Mouse (Mus musculus): ENCODE results near the gene Timm8a1. TPM values are rescaled to one million over a fixed set of nuclear protein-coding genes. Genes with fewer than 3 reads are reported as not detected.

Gene Timm8a1
- polyA plus RNA-seq, 1 experiment: 54.9 TPM

- H3K27ac ChIP-seq (ENCODE audit: insufficient read depth, low read length): no peak overlapping the region
- no peaks in the 10 kb centered on the region for H3K36me3 ChIP-seq (ENCODE audit: control insufficient read depth, insufficient read depth, low read length, poor library complexity, severe bottlenecking)
- no peak overlapping the region for H3K4me3 ChIP-seq (ENCODE audit: low read depth, low read length)
- no peaks in the 10 kb centered on the region for H3K9me3 ChIP-seq (replicated peaks; ENCODE audit: control insufficient read depth, insufficient read depth, low read length, poor library complexity, severe bottlenecking)
- H3K4me1 ChIP-seq (ENCODE audit: control insufficient read depth, insufficient read depth, low read length): no peaks in the 10 kb centered on the region
- TF ChIP-seq CTCF (IDR thresholded peaks at IDR 0.05; ENCODE audit: low read depth, low read length): peak; percentile 31
- no peak for TF ChIP-seq EP300 (IDR thresholded peaks at IDR 0.05; ENCODE audit: insufficient read depth, low read depth, low read length)
- H3K27me3 ChIP-seq (ENCODE audit: control insufficient read depth, insufficient read depth, low read length, poor library complexity, severe bottlenecking): no peaks in the 10 kb centered on the region; the same call in 1 of the 2 replicates
- no peak overlapping the region for H3K9ac ChIP-seq (ENCODE audit: low read depth, poor library complexity, severe bottlenecking)
Observed at GRCm38 (mm10) chrX:134509473-134509872, 32.2 kb downstream of the Timm8a1 start.

- H3K9ac ChIP-seq (ENCODE audit: low read depth, poor library complexity, severe bottlenecking): no peak overlapping the region
- no peaks in the 10 kb centered on the region; the same call in 1 of the 2 replicates for H3K27me3 ChIP-seq (ENCODE audit: control insufficient read depth, insufficient read depth, low read length, poor library complexity, severe bottlenecking)
- TF ChIP-seq CTCF (IDR thresholded peaks at IDR 0.05; ENCODE audit: low read depth, low read length) (no peak), POLR2A (IDR thresholded peaks at IDR 0.05; ENCODE audit: insufficient read depth, low read length) (no peak), EP300 (IDR thresholded peaks at IDR 0.05; ENCODE audit: insufficient read depth, low read depth, low read length) (no peak)
- no peaks in the 10 kb centered on the region for H3K36me3 ChIP-seq (ENCODE audit: control insufficient read depth, insufficient read depth, low read length, poor library complexity, severe bottlenecking)
- H3K27ac ChIP-seq (ENCODE audit: insufficient read depth, low read length): no peak overlapping the region
- H3K4me1 ChIP-seq (ENCODE audit: control insufficient read depth, insufficient read depth, low read length): no peaks in the 10 kb centered on the region
- no peak overlapping the region for H3K4me3 ChIP-seq (ENCODE audit: low read depth, low read length)
- no peaks in the 10 kb centered on the region for H3K9me3 ChIP-seq (replicated peaks; ENCODE audit: control insufficient read depth, insufficient read depth, low read length, poor library complexity, severe bottlenecking)
Observed at GRCm38 (mm10) chrX:134507977-134508376, 33.7 kb downstream of the Timm8a1 start.

GRCm38 (mm10) chrX:134500651-134501050 is 41.0 kb downstream of the Timm8a1 start:
- TF ChIP-seq CTCF (IDR thresholded peaks at IDR 0.05; ENCODE audit: low read depth, low read length) (no peak), EP300 (IDR thresholded peaks at IDR 0.05; ENCODE audit: insufficient read depth, low read depth, low read length) (no peak), POLR2A (IDR thresholded peaks at IDR 0.05; ENCODE audit: insufficient read depth, low read length) (no peak)
- Histone ChIP-seq H3K27me3 (ENCODE audit: control insufficient read depth, insufficient read depth, low read length, poor library complexity, severe bottlenecking) (no peaks in the 10 kb centered on the region; the same call in 1 of the 2 replicates), H3K9ac (ENCODE audit: low read depth, poor library complexity, severe bottlenecking) (no peak overlapping the region), H3K4me1 (ENCODE audit: control insufficient read depth, insufficient read depth, low read length) (no peaks in the 10 kb centered on the region), H3K36me3 (ENCODE audit: control insufficient read depth, insufficient read depth, low read length, poor library complexity, severe bottlenecking) (no peaks in the 10 kb centered on the region), H3K4me3 (ENCODE audit: low read depth, low read length) (no peak overlapping the region), H3K9me3 (replicated peaks; ENCODE audit: control insufficient read depth, insufficient read depth, low read length, poor library complexity, severe bottlenecking) (no peaks in the 10 kb centered on the region), H3K27ac (ENCODE audit: insufficient read depth, low read length) (no peak overlapping the region)

Other genes starting within 250 kb of the Timm8a1 start
- gene Tmem35a, start 246.6 kb downstream of the Timm8a1 start, polyA plus RNA-seq (2011; ENCODE audit: insufficient read depth, insufficient read length, low read depth, missing spikeins): 0.58 TPM in 1 of 2 replicates, not detected in the other
- 26.5 and 33.2 TPM in 2 replicates for gene Cenpi, start 233.8 kb downstream of the Timm8a1 start, polyA plus RNA-seq (2011; ENCODE audit: insufficient read depth, insufficient read length, low read depth, missing spikeins)
- 0.33 and 0.39 TPM in 2 replicates for gene Drp2, start 137.3 kb downstream of the Timm8a1 start, polyA plus RNA-seq (2011; ENCODE audit: insufficient read depth, insufficient read length, low read depth, missing spikeins)
- gene Taf7l, start 65.4 kb downstream of the Timm8a1 start, polyA plus RNA-seq (2011; ENCODE audit: insufficient read depth, insufficient read length, low read depth, missing spikeins): 1.8 and 2.9 TPM in 2 replicates
- not detected in 2 replicates for gene Btk, start 41.7 kb upstream of the Timm8a1 start, polyA plus RNA-seq (2011; ENCODE audit: insufficient read depth, insufficient read length, low read depth, missing spikeins)
- gene Rpl36a, start 43.8 kb upstream of the Timm8a1 start, polyA plus RNA-seq (2011; ENCODE audit: insufficient read depth, insufficient read length, low read depth, missing spikeins): 1,186 and 1,244 TPM in 2 replicates
- 8.1 and 8.8 TPM in 2 replicates for gene Gla, start 59.3 kb upstream of the Timm8a1 start, polyA plus RNA-seq (2011; ENCODE audit: insufficient read depth, insufficient read length, low read depth, missing spikeins)
- gene Hnrnph2, start 59.3 kb upstream of the Timm8a1 start, polyA plus RNA-seq (2011; ENCODE audit: insufficient read depth, insufficient read length, low read depth, missing spikeins): 114 and 125 TPM in 2 replicates
- gene Armcx4, start 144.7 kb upstream of the Timm8a1 start, polyA plus RNA-seq (2011; ENCODE audit: insufficient read depth, insufficient read length, low read depth, missing spikeins): 9.8 and 11.1 TPM in 2 replicates
- gene Armcx1, start 176.1 kb upstream of the Timm8a1 start, polyA plus RNA-seq (2011; ENCODE audit: insufficient read depth, insufficient read length, low read depth, missing spikeins): 29.5 and 37.7 TPM in 2 replicates
- 2.8 and 4.4 TPM in 2 replicates for gene Armcx6, start 209.6 kb upstream of the Timm8a1 start, polyA plus RNA-seq (2011; ENCODE audit: insufficient read depth, insufficient read length, low read depth, missing spikeins)
- 14.6 and 19.1 TPM in 2 replicates for gene Armcx3, start 214.7 kb upstream of the Timm8a1 start, polyA plus RNA-seq (2011; ENCODE audit: insufficient read depth, insufficient read length, low read depth, missing spikeins)